Mouse (Mus musculus) layer of hippocampus, postnatal 36 days (tissue): ENCODE measurements around the gene Blvra. TPM values are rescaled to one million over a fixed set of nuclear protein-coding genes. Genes with fewer than 3 reads are reported as not detected.
A peak's percentile ranks its signal among the peaks of the same experiment; 100 is the strongest.

Experiments used
- DNase-seq, 2 experiments: peaks; one replicate each; pipeline ENCODE4 v3.0.0; 2022
- microRNA-seq, 2 experiments: library from miRNA; unstranded; fragments of <30 nt; microRNA quantifications; one replicate each; pipeline ENCODE4 v1.2.0; 2021
- total RNA-seq, 2 experiments: library from RNA; stranded (reverse); gene quantifications; 2 replicates each; pipeline ENCODE4 v1.2.3; 2021

The Blvra gene
- total RNA-seq, 2 experiments from 2014 or later, result 19.9 to 21.5 TPM

- DNase-seq, result no peak
These were observed 66.5 kb downstream of the Blvra start for GRCm38 (mm10) chr2:127136979-127137378.

GRCm38 (mm10) chr2:127137838-127138420 lies 67.5 kb downstream of the Blvra start:
- DNase-seq, result no peak

GRCm38 (mm10) chr2:127138449-127138848 lies 68.0 kb downstream of the Blvra start:
- DNase-seq, result no peak

- no peak for DNase-seq
These were observed 68.6 kb downstream of the Blvra start for GRCm38 (mm10) chr2:127139094-127139493.

- DNase-seq, result no peak
These were observed 69.1 kb downstream of the Blvra start for GRCm38 (mm10) chr2:127139605-127140004.

GRCm38 (mm10) chr2:127140011-127140410 lies 69.5 kb downstream of the Blvra start:
- peak in 1 of 2 experiments; percentile 26 for DNase-seq

GRCm38 (mm10) chr2:127142031-127142430 lies 71.6 kb downstream of the Blvra start:
- DNase-seq, result no peak

- no peak for DNase-seq
These were observed 72.2 kb downstream of the Blvra start for GRCm38 (mm10) chr2:127142577-127143157.

- DNase-seq, result peak; percentile 38
These were observed 72.9 kb downstream of the Blvra start, which contains the start of gene Itpripl1 for GRCm38 (mm10) chr2:127143158-127144063. Itpripl1 (minus strand) TSS chr2:127143442.

GRCm38 (mm10) chr2:127145699-127146098 lies 75.2 kb downstream of the Blvra start:
- DNase-seq, result no peak

Small RNA genes within 50 kb of the gene (microRNA-seq; reads per million reads assigned to microRNA genes)
- 0 reads per million in 2 experiments for gene Gm24081

Other genes with a start within 250 kb of the Blvra start
- 10 to 100 TPM; 42.6 to 43.0 TPM for gene Trpm7, start 194.4 kb upstream of the Blvra start, total RNA-seq
- gene Sppl2a, start 137.4 kb upstream of the Blvra start, total RNA-seq, result 10 to 100 TPM; 30.2 to 35.2 TPM
- gene Ap4e1, start 61.9 kb upstream of the Blvra start, total RNA-seq, result 10 to 100 TPM; 12.4 to 12.9 TPM
- gene Ncaph, start 63.3 kb downstream of the Blvra start, total RNA-seq, result 1 to 10 TPM; 1.3 to 1.7 TPM
- gene Itpripl1, start 72.8 kb downstream of the Blvra start, total RNA-seq, result 1 to 10 TPM; 2.4 to 3.8 TPM
- gene 1810024B03Rik, start 137.6 kb downstream of the Blvra start, total RNA-seq, result under 1 TPM; 0.37 to 0.68 TPM
- 10 to 100 TPM; 90.5 to 91.6 TPM for gene Snrnp200, start 137.7 kb downstream of the Blvra start, total RNA-seq
- gene Ciao1, start 177.2 kb downstream of the Blvra start, total RNA-seq, result 10 to 100 TPM; 75.7 to 80.4 TPM
- 10 to 100 TPM; 74.8 to 80.4 TPM for gene Tmem127, start 177.2 kb downstream of the Blvra start, total RNA-seq
- 100 to 1,000 TPM; 115 to 122 TPM for gene Stard7, start 199.6 kb downstream of the Blvra start, total RNA-seq